Mouse (Mus musculus) retina, embryonic 14.5 days (tissue): ENCODE results near the gene Wdr91.

Experiments used
- DNase-seq: peaks from one replicate; pipeline ENCODE4 v3.0.0-alpha.2; 2015; ENCODE audit warnings: low spot score

Wdr91 gene

GRCm38 (mm10) chr6:34879101-34879740 lies 31.5 kb downstream of the Wdr91 start:
- DNase-seq = no peak

- peak; percentile 96 for DNase-seq
These were observed 33.0 kb downstream of the Wdr91 start, which contains the start of gene Cyren for GRCm38 (mm10) chr6:34877509-34878321. Gene Cyren (minus strand): TSS chr6:34878060.

GRCm38 (mm10) chr6:34876835-34877156 lies 33.9 kb downstream of the Wdr91 start:
- no peak for DNase-seq

GRCm38 (mm10) chr6:34875966-34876834 lies 34.5 kb downstream of the Wdr91 start:
- no peak for DNase-seq

- no peak for DNase-seq
These were observed 35.4 kb downstream of the Wdr91 start for GRCm38 (mm10) chr6:34875268-34875761.

GRCm38 (mm10) chr6:34874101-34874921 lies 36.4 kb downstream of the Wdr91 start:
- DNase-seq = no peak

- DNase-seq = no peak
These were observed 37.8 kb downstream of the Wdr91 start for GRCm38 (mm10) chr6:34872871-34873270.

GRCm38 (mm10) chr6:34871929-34872328 lies 38.7 kb downstream of the Wdr91 start:
- no peak for DNase-seq

GRCm38 (mm10) chr6:34870724-34871123 lies 40.0 kb downstream of the Wdr91 start:
- no peak for DNase-seq

GRCm38 (mm10) chr6:34870136-34870535 lies 40.5 kb downstream of the Wdr91 start:
- no peak for DNase-seq

GRCm38 (mm10) chr6:34869225-34869915 lies 41.3 kb downstream of the Wdr91 start:
- no peak for DNase-seq

GRCm38 (mm10) chr6:34868507-34869217 lies 42.0 kb downstream of the Wdr91 start:
- DNase-seq = no peak

- no peak for DNase-seq
These were observed 42.7 kb downstream of the Wdr91 start for GRCm38 (mm10) chr6:34867995-34868350.

GRCm38 (mm10) chr6:34867301-34867994 lies 43.2 kb downstream of the Wdr91 start:
- no peak for DNase-seq

GRCm38 (mm10) chr6:34866786-34867185 lies 43.9 kb downstream of the Wdr91 start:
- no peak for DNase-seq

GRCm38 (mm10) chr6:34865711-34866593 lies 44.7 kb downstream of the Wdr91 start:
- DNase-seq = no peak

- no peak for DNase-seq
These were observed 45.5 kb downstream of the Wdr91 start for GRCm38 (mm10) chr6:34865213-34865612.

- no peak for DNase-seq
These were observed 46.7 kb downstream of the Wdr91 start for GRCm38 (mm10) chr6:34863786-34864514.
